Mouse (Mus musculus): ENCODE measurements around the gene Rin1.
"Not testable (repeated sequence)": the region's sequence is repeated elsewhere in the genome, so short reads cannot be mapped to it uniquely, and the experiment has no call there.

Gene Rin1

DNA sequence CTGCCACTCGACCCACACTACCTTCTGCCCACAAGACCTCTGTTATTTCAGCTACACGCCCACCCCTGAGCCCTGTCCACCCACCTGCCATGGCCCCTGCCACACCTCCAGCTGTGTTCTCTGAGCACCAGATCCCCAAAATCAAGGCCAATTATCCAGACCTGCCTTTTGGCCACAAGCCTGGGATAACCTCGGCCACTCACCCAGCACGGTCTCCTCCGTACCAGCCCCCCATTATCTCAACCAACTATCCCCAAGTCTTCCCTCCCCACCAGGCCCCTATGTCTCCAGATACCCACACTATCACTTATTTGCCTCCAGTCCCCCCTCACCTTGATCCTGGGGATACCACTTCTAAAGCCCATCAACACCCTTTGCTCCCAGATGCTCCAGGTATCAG, 19.2 kb downstream of the Rin1 start:
- peak in 1 of 2 experiments; percentile 24 for DNase-seq

DNA sequence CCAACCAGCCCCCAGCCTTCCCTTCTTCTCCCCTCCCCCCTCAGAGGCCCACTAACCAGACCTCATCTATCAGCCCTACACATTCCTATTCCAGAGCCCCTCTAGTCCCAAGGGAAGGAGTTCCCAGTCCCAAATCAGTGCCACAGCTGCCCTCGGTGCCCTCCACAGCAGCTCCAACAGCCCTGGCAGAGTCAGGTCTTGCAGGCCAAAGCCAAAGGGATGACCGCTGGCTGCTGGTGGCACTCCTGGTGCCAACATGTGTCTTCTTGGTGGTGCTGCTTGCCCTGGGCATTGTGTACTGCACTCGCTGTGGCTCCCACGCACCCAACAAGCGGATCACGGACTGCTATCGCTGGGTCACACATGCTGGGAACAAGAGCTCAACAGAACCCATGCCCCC, 19.7 kb downstream of the Rin1 start:
- DNase-seq = peak in 1 of 2 experiments; percentile 29

DNA sequence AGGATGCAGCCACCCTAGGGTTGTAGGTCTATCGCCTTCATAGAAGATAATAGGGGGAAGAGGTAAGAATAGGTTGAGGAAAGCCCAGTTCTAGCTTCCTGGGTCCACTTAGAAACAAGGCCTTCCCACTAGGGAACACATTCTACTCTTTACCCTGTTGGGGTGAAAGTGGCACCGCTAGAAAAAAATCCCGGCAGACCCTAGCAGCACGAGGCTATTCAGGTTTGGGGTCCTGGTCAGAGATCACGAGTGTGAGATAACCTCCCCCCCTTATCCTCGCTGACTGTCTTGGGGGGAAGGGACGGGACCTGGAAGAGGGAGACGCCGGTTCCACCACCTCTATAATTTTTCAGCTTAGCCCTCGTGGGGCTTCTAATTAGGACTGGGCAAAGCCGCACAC, 20.8 kb downstream of the Rin1 start:
- peak in 1 of 2 experiments; percentile 39 for DNase-seq

DNA sequence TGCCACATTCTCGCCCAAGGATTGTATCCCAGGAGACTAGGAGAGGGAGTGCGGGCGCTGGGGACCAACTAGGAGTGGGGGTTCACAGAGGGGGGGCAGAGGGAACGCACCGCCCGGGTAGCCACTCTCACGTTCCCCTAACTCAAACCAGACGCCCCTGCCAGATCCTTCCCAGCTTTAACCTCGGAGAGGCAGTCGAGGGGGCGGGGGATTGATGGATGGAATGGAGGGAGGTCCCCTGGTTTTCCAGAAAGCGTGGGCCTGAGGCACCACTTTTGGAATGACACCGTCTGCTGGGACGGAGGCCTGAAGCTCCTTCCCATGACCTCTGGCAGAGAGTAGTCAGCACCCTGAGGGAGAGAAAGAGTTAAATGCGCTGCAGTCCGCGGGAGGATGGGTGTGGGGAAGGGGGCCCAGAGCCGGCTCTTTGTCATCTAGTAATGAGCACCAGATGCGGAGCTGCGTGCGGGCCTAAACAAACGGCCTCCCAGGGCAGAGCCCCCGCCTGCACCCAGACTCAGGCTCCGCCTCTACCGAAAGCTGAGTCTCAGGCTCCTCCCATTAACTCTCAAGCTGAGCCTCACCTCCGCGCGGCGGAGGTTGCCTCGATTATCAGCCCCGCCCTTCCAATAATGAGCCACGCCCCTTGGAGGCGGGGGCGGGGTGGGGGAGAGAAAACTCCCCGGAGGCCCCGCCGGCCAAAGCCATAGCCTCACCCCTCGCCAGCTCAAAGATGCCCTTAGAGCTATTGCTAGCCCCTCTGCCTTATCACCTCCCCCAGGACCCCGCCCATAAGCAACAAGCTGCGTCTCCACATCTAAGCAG, 21.5 kb downstream of the Rin1 start:
- peak; percentile 69 to 86 for DNase-seq

DNA sequence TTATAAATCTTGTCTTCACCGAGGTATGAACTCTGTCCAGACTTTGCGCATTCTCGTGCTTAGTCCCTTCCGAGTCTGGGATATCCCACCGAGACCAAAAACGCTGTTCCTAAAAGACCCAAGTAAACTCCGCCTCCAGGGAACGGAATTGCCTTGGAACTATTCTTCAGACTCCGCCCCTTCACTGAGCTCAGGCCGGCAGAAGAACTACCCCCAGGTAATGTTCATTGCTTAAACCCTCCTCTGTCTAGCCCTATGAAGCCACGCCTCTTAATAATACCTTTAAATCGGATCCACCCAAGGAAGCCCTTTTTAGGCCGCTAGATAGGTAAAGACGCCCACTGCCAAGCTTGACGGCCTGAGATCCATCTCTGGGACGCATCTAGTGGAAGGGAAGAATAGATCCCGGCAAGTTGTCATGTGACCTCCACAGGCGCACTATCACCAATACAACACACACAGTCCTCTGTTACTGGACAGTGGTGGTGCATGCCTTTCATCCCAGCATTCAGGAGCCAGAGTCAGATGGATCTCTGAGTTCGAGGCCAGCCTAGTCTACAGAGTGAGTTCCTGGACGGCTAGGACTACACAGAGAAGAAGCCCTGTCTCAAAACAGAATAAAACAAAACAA, 22.2 kb downstream of the Rin1 start:
- peak in 1 of 2 experiments; percentile 26 for DNase-seq

DNA sequence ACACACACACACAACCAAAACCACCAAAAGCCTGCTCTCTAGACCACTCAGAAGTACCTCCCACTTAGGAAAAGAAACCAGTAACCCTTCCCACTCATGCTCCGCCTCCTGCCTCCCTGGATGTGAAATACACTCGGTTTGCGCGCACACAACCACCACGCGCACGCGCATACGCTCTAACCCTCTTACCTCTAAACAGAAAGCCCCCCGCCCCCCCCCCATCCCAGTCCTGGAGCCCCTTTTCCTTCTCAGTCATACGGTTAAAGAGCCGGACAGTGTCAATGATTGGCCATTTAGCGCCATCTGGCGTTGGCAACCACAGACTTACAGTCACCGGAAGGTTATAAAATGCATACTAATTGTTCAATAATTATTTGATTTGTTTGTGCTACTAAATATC, 22.7 kb downstream of the Rin1 start:
- peak; percentile 69 to 83 for DNase-seq

DNA sequence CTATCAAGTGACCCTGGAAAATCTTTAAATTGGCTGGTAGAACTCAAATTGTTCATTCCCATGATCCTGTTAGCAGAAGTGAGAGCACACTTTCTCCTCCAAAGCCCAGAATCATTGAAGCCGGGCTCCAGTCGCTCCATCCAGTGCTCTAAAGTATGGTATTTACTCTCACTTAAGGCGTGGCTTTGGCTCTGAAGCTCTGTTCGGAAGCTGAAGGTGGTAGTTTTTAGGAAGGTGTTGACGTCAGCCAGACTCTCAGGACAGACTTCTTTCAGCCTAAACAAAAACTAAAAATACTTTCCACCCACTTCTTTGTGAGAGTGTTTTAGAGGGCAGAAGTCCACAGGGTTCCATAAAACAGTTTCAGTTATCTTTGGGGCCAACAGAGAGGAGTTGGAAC, 23.2 kb downstream of the Rin1 start:
- no peak for DNase-seq

DNA sequence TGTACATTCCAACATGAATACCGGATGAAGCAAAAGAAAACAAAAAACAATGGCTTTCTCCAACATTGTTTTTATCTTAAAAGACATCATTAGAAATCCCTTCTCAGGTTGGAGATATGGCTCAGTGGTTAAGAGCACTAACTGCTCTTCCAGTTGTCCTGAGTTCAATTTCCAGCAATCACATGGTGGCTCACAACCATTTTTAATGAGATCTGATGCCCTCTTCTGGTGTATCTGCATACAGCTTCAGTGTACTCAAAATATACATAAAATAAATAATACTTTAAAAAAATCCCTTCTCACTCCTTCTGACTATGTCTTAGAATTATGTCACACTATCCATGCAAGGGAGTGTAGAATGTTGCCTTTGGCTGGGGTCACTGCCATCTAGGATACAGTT, 29.0 kb downstream of the Rin1 start:
- no peak for DNase-seq

DNA sequence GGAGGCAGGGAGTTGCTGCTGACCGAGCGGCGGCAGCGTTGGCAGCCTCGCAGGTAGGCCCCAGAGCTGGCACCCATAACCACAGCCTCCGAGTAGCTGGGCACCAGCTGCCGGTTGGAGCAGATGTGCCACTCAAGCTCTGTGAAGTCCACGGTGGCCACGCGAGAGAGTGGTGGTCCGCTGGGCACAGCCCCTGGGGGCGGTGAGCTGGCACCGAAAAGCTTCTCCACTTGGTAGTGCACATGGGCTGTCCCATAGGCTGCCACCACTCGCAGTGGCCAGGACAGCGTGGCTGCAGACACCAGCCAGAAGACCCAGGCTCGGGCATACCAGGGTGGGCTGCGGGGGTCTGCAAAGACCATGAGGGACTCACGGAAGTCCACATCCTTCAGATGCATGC, 31.7 kb downstream of the Rin1 start:
- DNase-seq = peak in 1 of 2 experiments; percentile 36

DNA sequence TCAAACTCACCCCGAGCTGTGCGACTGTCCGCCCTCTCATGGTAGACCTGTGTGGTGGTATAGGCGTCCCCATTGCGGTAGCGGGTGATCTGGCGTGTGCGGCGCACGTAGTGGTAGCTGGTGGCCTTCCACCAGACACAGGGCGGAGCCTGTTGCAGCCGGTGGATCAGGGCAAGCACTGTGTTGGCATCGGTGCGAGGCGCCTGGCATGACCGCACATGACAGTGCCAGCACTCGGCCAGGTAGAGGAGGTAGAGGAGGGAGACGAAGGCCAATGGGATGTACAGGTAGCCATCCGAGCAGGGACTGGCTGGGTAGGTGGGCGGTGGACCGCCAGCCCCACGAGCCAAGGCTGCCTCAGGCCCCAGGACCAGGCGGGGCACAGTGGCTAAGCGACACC, 32.3 kb downstream of the Rin1 start:
- no peak for DNase-seq

DNA sequence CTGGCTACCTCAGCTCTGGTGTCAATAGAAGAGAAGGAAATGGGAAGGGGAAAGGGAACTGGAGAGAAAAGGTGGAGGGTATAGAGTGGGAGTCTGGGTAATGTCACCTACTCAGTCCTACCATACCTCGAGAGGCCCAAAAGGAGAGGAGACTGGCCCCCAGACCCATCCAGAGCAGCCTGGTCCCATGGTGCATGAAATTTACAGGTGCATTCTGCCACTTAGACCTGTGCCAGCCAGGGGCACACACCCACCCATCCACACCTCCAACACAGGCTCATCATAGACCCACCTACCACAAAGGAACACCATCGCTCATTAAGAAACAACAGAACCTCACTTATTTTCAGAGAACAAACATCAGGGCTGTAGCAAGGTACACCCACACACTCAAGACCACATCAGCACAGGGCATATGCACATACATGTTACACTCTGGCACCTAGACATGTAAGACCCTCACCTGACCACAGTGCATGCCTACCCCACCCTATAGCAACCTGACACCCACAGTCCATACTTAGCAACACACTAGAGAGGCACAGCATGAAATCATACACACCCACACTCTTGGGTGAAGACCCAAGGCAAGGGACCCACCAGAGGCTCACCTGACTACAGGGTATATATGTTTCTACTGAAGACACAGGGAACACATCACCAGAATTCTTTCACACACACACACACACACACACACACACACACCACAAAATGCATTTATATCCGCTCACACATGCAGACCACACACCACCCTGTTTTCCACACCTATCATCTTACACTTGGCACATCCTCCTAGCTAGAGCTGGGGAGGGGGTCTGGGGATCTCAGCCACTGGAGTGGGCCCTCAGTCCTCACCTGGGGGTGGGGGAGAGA, 33.9 kb downstream of the Rin1 start:
- no peak for DNase-seq

DNA sequence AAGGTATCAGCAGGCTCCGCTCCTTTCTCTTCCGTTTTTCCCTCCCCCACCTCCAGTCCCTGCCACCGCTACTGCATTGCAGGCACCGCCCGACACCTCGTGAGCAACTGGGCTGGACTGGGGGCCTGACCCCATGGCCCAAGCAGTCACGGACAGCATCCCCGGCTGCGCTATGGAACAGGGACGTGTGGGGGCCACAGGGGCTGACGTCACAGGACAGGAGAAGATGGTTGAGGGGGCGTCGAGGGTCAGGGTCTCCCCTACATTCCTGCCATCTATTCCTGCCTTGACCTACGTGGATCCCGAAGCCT, 34.5 kb downstream of the Rin1 start:
- DNase-seq = peak in 1 of 2 experiments; percentile 39

DNA sequence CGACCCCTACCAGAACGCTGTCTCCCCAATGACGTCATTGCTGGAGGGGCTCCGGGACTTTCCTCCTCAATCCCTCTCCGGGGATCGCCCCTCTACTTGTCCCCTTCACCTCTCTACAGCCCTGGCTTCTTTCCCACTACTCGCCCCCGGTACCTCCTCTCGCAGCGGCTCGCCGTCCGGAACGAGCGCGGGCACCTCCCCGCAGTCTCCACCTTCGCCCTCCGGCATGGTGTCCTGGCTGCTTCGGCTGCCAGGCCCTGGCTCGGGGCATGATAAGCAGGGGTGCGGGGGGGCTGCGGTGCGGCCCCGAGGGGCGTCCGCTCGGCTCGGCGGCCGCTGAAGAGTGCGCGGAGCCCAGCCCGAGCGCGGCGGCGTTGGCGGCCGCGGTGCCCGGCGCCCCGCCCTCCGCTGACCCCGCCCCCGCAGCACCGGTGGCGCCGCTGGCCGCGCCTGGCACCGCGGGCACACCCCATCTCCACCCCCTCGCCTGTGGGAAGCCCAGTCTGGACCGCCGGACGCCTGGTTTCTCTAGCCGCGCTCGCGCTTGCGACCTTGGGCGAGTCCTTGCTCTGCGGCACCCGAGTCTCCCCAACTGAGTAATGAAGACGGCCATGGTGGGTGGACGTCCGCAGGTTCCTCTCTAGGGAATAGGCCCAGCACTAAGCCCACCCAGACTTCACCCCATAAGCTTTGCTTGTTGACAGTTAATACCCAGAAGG, 35.0 kb downstream of the Rin1 start, which contains the start of gene Tmem151a:
Tmem151a (minus strand) TSS at position 387 of the 719 bp plus-strand sequence.
- DNase-seq = peak; percentile 60 to 82

DNA sequence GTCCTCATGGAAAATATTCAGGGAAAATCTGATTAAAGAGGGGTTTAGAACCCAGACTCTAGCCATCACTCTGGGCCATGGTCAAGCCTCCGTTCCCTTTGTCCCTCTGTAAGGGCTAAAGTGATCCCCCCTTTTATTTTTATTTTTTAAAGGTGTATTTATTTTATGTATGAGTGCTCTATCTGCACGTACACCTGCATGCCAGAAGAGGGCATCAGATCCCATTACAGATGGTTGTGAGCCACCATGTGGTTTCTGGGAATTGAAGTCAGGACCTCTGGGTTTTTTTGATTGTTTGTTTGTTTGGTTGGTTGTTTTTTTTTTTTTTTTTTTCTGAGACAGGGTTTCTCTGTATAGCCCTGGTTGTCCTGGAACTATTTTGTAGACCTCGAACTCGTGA, 36.3 kb downstream of the Rin1 start:
- not testable (repeated sequence) for DNase-seq

DNA sequence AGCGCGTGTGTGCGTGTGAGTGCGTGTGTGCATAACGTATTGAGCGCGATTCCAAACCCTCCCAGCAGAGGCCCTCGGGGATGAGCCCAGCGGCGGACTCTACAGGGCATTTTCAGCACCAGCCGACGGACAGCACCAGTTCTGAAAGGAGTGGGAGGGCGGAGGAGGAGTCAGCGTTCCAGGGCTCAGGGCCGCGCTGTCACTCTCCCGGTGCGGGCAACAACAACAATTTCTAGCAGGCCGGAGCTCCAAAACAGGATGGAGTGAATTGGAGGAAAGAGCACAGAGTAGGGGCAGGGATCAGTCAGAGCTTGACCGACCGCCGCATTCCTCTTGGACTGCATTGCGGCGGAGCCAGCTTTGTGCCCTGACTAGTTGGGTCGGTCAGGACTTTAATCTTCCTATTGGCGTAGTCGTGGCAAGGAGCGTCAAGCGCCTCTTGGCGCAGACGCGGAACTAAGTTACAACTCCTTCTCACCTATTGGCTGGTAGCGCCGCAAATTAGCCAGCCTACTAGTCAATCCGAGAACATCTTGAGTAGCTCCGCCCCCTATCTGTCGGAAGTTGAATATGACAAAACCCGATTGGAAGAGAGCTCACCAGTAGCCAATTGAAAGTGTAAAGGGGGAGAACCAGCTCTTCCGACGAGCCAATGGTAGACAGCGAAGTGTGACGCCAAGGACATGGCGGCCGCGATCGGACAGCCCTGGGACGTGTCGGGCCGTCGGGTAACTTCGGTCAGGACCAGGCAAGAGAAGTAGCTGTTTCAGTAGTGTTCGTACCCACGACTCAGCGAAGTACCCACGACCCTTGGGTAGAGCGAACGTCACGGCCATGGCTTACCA, 37.8 kb downstream of the Rin1 start, which contains the start of gene Yif1a:
Yif1a (plus strand) TSS at position 655 of the 845 bp plus-strand sequence.
- DNase-seq = peak; percentile 98

DNA sequence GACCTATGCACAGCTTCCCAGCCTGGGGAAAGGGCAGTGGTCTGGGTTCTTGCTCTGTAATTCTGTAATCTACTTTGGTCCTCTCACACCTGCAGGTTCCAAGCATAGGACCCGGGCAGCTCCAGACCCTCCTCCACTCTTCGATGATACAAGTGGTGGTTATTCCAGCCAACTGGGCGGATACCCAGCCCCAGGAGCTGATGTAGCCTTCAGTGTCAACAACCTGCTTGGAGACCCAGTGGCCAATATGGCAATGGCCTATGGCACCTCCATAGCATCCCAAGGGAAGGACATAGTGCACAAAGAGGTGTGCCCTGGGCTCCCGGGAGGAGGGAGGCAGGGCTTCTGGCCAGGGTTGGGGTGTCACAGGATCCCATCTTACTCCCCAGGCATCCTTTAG, 39.0 kb downstream of the Rin1 start:
- DNase-seq = peak in 1 of 2 experiments; percentile 35

DNA sequence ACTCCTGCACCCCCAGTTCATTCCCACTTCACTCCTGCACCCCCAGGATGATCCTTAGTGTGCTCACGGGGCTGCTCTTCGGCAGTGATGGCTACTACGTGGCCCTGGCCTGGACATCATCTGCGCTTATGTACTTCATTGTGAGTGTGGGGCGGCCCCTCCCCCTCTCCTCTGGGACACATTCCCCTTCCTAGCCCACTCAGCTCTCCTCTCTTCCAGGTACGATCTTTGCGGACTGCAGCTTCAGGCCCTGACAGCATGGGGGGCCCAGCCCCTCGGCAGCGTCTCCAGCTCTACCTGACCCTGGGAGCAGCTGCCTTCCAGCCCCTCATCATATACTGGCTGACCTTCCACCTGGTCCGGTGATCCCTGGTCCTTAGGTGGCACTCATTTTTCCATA, 41.8 kb downstream of the Rin1 start:
- DNase-seq = peak in 1 of 2 experiments; percentile 35

DNA sequence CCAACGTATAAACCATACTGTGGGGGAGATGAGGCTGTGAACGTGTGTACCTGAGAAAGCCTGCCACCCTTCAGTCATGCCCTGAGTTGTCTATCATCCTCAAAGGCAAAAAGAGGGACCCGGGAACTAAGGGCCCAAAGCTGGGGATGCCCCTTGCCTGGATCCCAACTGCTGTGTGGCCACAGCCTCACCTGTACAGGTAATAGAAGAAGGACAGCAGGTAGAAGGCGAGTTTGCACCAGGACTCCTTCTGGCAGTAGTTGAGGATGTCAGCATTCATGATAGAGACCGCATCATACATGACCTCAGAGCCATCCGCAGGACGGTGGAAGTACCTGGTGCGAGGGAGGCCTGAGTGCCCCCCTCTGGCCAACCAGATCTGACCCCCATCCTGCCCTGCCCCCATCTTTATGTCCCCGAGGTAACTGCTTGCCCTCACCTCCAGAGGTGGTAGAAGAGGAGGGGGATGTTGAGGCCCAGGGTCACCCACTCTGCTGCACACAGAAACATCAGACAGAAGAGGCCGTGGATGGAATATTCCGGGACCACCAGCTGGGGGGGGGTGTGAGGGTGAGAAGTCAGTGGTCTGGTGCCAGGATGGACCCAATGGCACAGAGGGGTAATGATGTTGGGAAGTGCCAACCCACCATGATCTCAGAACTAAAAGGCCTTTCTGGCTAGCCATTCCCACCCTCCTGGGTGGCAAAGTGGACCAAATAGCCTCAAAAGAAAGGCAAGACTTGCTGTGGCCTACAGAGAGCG, 43.4 kb downstream of the Rin1 start:
- peak in 1 of 2 experiments; percentile 36 for DNase-seq

DNA sequence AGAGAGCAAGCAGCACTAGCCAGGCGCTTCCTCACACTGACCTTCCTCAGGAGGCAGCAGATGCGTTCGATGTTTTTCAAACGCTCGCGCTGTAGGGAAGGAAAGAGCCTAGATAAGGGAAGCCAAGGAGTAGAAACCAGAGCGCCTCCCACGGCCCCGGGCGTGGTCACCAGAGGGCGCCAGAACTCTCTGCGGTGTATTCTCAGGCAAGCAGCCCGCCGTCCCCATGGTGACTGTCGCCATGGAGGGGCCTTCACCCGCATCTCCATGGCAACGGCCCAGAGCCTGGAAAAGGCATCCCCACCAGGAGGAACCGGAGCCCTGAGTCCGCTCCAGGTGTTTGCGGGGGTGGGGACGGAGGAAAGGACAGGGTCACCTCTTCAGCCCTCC, 44.0 kb downstream of the Rin1 start:
- DNase-seq = peak; percentile 95 to 96

DNA sequence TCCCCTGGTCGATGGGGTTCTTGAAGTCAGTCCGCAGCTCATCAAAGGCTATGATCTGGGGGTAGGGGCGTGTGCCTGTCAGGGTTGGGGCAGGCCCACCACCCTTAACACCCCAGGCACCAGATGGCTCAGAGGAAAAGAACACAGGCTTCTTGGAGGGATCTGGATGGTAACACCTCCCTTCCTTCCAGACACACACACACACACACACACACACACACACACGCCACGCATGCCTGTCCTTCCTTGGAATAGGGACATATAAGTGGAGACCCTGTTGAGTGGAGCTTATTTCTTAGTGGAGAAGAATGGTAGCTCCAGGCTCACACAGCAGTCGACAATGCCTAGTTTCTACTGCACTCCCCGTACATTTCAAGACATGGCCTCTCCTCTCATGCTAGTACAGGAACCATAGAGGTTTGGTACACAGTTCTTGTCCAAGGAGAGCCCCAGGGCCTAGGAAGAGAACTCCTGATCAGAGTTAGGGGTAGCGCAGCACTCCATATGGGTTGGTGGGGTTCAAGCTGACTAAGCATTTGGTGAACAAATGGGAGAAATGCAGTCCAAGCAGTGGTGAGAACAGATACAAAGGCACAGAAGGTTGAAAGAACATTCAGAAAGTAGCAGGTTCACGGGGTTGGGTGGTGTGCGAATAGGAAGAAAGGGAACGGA, 44.6 kb downstream of the Rin1 start:
- DNase-seq = no peak
